Mouse (Mus musculus): ENCODE results near the gene Nploc4. TPM values are rescaled to one million over a fixed set of nuclear protein-coding genes. Genes with fewer than 3 reads are reported as not detected.
"Not testable (repeated sequence)": the region's sequence is repeated elsewhere in the genome, so short reads cannot be mapped to it uniquely, and the experiment has no call there.

The Nploc4 gene
- total and polyA plus RNA-seq, 2 experiments from 2014 or later = 28.6 to 65.8 TPM

GRCm38 (mm10) chr11:120349986-120350702, 87.4 kb downstream of the Nploc4 start:
- DNase-seq (peak; percentile 88), ATAC-seq (peak; percentile 62)
- H3K9me3 ChIP-seq (ENCODE audit: low read length) = no peaks in the 10 kb centered on the region
- peaks cover 12% of the 10 kb centered on the region for H3K36me3 ChIP-seq (ENCODE audit: insufficient read depth)
- peak; percentile 33 for TF ChIP-seq CTCF (IDR thresholded peaks at IDR 0.05; ENCODE audit: low read depth)
- H3K27ac ChIP-seq (ENCODE audit: low read depth, low read length) = peak overlapping the region; percentile 100
- 1% methylated on average over 68 of the region's 68 CpGs for WGBS
- peaks cover 5% of the 10 kb centered on the region for H3K4me1 ChIP-seq (ENCODE audit: insufficient read depth)
- H3K27me3 ChIP-seq (ENCODE audit: insufficient read depth, low read length) = no peaks in the 10 kb centered on the region
- H3K4me2 ChIP-seq (ENCODE audit: low read depth) = peak overlapping the region; percentile 98
- peak overlapping the region; percentile 100 for H3K9ac ChIP-seq
- peak overlapping the region; percentile 100 for H3K4me3 ChIP-seq (ENCODE audit: low read depth, low read length)

GRCm38 (mm10) chr11:120349371-120349985, 88.0 kb downstream of the Nploc4 start:
- ATAC-seq = peak; percentile 8
- peak overlapping the region; percentile 98 for H3K4me2 ChIP-seq (ENCODE audit: low read depth)
- H3K9me3 ChIP-seq (ENCODE audit: low read length) = no peaks in the 10 kb centered on the region
- no peak for TF ChIP-seq CTCF (IDR thresholded peaks at IDR 0.05; ENCODE audit: low read depth)
- H3K4me1 ChIP-seq (ENCODE audit: insufficient read depth) = peaks cover 5% of the 10 kb centered on the region
- H3K9ac ChIP-seq = peak overlapping the region; percentile 100
- peak overlapping the region; percentile 100 for H3K27ac ChIP-seq (ENCODE audit: low read depth, low read length)
- peaks cover 15% of the 10 kb centered on the region for H3K36me3 ChIP-seq (ENCODE audit: insufficient read depth)
- H3K27me3 ChIP-seq (ENCODE audit: insufficient read depth, low read length) = no peaks in the 10 kb centered on the region
- peak overlapping the region; percentile 100 for H3K4me3 ChIP-seq (ENCODE audit: low read depth, low read length)
- WGBS = 4% methylated on average over 16 of the region's 16 CpGs
- peak; percentile 79 for DNase-seq

- Histone ChIP-seq H3K4me2 (ENCODE audit: low read depth) (peak overlapping the region; percentile 98), H3K9ac (peak overlapping the region; percentile 100), H3K36me3 (ENCODE audit: insufficient read depth) (peaks cover 15% of the 10 kb centered on the region), H3K4me3 (ENCODE audit: low read depth, low read length) (peak overlapping the region; percentile 100), H3K27me3 (ENCODE audit: insufficient read depth, low read length) (no peaks in the 10 kb centered on the region), H3K9me3 (ENCODE audit: low read length) (no peaks in the 10 kb centered on the region), H3K27ac (ENCODE audit: low read depth, low read length) (peak overlapping the region; percentile 100), H3K4me1 (ENCODE audit: insufficient read depth) (peaks cover 5% of the 10 kb centered on the region)
- no peak for TF ChIP-seq CTCF (IDR thresholded peaks at IDR 0.05; ENCODE audit: low read depth)
- DNase-seq (peak; percentile 69), ATAC-seq (peak; percentile 23)
- WGBS = 3% methylated on average over 40 of the region's 53 CpGs
Measured at GRCm38 (mm10) chr11:120348684-120349370, 88.7 kb downstream of the Nploc4 start.

- Histone ChIP-seq H3K9ac (peak within 1 kb of the TSS; percentile 100), H3K27ac (ENCODE audit: low read depth, low read length) (peak within 1 kb of the TSS; percentile 100), H3K9me3 (ENCODE audit: low read length) (no peaks in the 10 kb centered on the region), H3K4me3 (ENCODE audit: low read depth, low read length) (peak within 1 kb of the TSS; percentile 100), H3K4me1 (ENCODE audit: insufficient read depth) (peaks cover 5% of the 10 kb centered on the region), H3K36me3 (ENCODE audit: insufficient read depth) (peaks cover 15% of the 10 kb centered on the region), H3K27me3 (ENCODE audit: insufficient read depth, low read length) (no peaks in the 10 kb centered on the region), H3K4me2 (ENCODE audit: low read depth) (peak within 1 kb of the TSS; percentile 98)
- peak; percentile 85 for ATAC-seq
- no peak for TF ChIP-seq CTCF (IDR thresholded peaks at IDR 0.05; ENCODE audit: low read depth)
- WGBS = 6% methylated on average over 98 of the region's 103 CpGs
- DNase-seq = peak; percentile 97
Measured at GRCm38 (mm10) chr11:120347791-120348683, 89.5 kb downstream of the Nploc4 start, which contains the start of gene Actg1. Actg1 (minus strand) TSS chr11:120348542.

GRCm38 (mm10) chr11:120347301-120347700, 90.2 kb downstream of the Nploc4 start:
- TF ChIP-seq CTCF (IDR thresholded peaks at IDR 0.05; ENCODE audit: low read depth) = no peak
- DNase-seq (peak; percentile 33), ATAC-seq (no peak)
- Histone ChIP-seq H3K27ac (ENCODE audit: low read depth, low read length) (peak overlapping the region; percentile 100; the same call in 1 of the 2 replicates), H3K27me3 (ENCODE audit: insufficient read depth, low read length) (no peaks in the 10 kb centered on the region), H3K4me3 (ENCODE audit: low read depth, low read length) (peak overlapping the region; percentile 100), H3K4me2 (ENCODE audit: low read depth) (peak overlapping the region; percentile 98), H3K4me1 (ENCODE audit: insufficient read depth) (peaks cover 5% of the 10 kb centered on the region), H3K9me3 (ENCODE audit: low read length) (no peaks in the 10 kb centered on the region), H3K36me3 (ENCODE audit: insufficient read depth) (peaks cover 15% of the 10 kb centered on the region), H3K9ac (peak overlapping the region; percentile 100)
- WGBS = 2% methylated on average over 10 of the region's 10 CpGs

GRCm38 (mm10) chr11:120346383-120347034, 91.0 kb downstream of the Nploc4 start:
- peak overlapping the region; percentile 41 for H3K4me3 ChIP-seq (ENCODE audit: low read depth, low read length)
- not testable (repeated sequence) for H3K4me1 ChIP-seq (ENCODE audit: insufficient read depth); ATAC-seq; H3K27ac ChIP-seq (ENCODE audit: low read depth, low read length); H3K9me3 ChIP-seq (ENCODE audit: low read length); H3K27me3 ChIP-seq (ENCODE audit: insufficient read depth, low read length)
- peak overlapping the region; percentile 63 for H3K4me2 ChIP-seq (ENCODE audit: low read depth)
- H3K9ac ChIP-seq = peak overlapping the region; percentile 46
- peaks cover 15% of the 10 kb centered on the region for H3K36me3 ChIP-seq (ENCODE audit: insufficient read depth)
- WGBS = 59% methylated on average over 8 of the region's 13 CpGs
- DNase-seq = peak; percentile 16

Measured in forebrain, postnatal 0 days (tissue).